Mouse (Mus musculus) CH12.LX (cell line): ENCODE data around the gene Rcan2.

ENCODE experiments used
- CHD2 ChIP-seq: IDR thresholded peaks from 2 replicates; pipeline ENCODE4 v1.6.1; 2011; ENCODE audit warnings: low read length, improper control_type of control experiment
- CTCF ChIP-seq, 2 experiments: IDR thresholded peaks in 1 of 2; conservative IDR thresholded peaks in 1 of 2; 2 replicates each; pipeline ENCODE4 v1.5.1; 2011 to 2012; ENCODE audit warnings: low read depth in 2 of 2, low read length in 2 of 2, improper control_type of control experiment in 1 of 2, inconsistent platforms in 1 of 2, mild to moderate bottlenecking in 1 of 2, moderate library complexity in 1 of 2
- ELF1 ChIP-seq: IDR thresholded peaks from 2 replicates; pipeline ENCODE4 v1.6.1; 2014; ENCODE audit warnings: low read depth, mild to moderate bottlenecking, inconsistent platforms, low read length, improper control_type of control experiment
- EP300 ChIP-seq: IDR thresholded peaks from 2 replicates; pipeline ENCODE4 v1.6.1; 2011; ENCODE audit warnings: low read length, improper control_type of control experiment
- ETS1 ChIP-seq: conservative IDR thresholded peaks from 2 replicates; pipeline ENCODE4 v1.6.1; 2012; ENCODE audit warnings: low read depth, mild to moderate bottlenecking, inconsistent platforms, low read length, improper control_type of control experiment, moderate library complexity
- MXI1 ChIP-seq: IDR thresholded peaks from 2 replicates; pipeline ENCODE4 v1.6.1; 2011; ENCODE audit warnings: mild to moderate bottlenecking, low read depth, low read length, improper control_type of control experiment
- NRF1 ChIP-seq: IDR thresholded peaks from 2 replicates; pipeline ENCODE4 v1.6.1; 2014; ENCODE audit warnings: low read depth, mild to moderate bottlenecking, inconsistent platforms, low read length, improper control_type of control experiment, moderate library complexity
- POLR2A ChIP-seq: IDR thresholded peaks from 2 replicates; pipeline ENCODE4 v1.6.1; 2011; ENCODE audit warnings: low read depth, mild to moderate bottlenecking, improper control_type of control experiment, low read length
- SIN3A ChIP-seq: IDR thresholded peaks from 2 replicates; pipeline ENCODE4 v1.6.1; 2012; ENCODE audit warnings: low read length, improper control_type of control experiment, inconsistent platforms
- UBTF ChIP-seq: IDR thresholded peaks from 2 replicates; pipeline ENCODE4 v1.6.1; 2012; ENCODE audit warnings: low read depth, mild to moderate bottlenecking, inconsistent platforms, low read length, improper control_type of control experiment, moderate library complexity
- ZC3H11A ChIP-seq: IDR thresholded peaks from 2 replicates; pipeline ENCODE4 v1.6.1; 2012; ENCODE audit warnings: low read depth, mild to moderate bottlenecking, inconsistent platforms, low read length, improper control_type of control experiment
- ZKSCAN1 ChIP-seq: IDR thresholded peaks from 2 replicates; pipeline ENCODE4 v1.6.1; 2012; ENCODE audit warnings: low read depth, inconsistent platforms, low read length, improper control_type of control experiment, borderline replicate concordance

- TF ChIP-seq CHD2 (no peak), CTCF (conservative IDR thresholded peaks at IDR 0.05 in 1 of 2, IDR thresholded peaks at IDR 0.05 in 1 of 2; ENCODE audit: low read depth in 2 of 2, low read length in 2 of 2) (no peak), UBTF (no peak), POLR2A (no peak), ELF1 (no peak), SIN3A (no peak), ETS1 (no peak), EP300 (no peak), NRF1 (no peak), ZC3H11A (no peak), ZKSCAN1 (no peak), MXI1 (no peak)
Measured at GRCm38 (mm10) chr17:44071680-44072079, 270.5 kb downstream of the Rcan2 start.
